Mouse (Mus musculus): ENCODE results near the gene Dusp27. TPM values are rescaled to one million over a fixed set of nuclear protein-coding genes. Genes with fewer than 3 reads are reported as not detected.

The Dusp27 gene
- 0.07 TPM for polyA plus RNA-seq (2017; shearing (Covaris generic))

GRCm38 (mm10) chr1:166127719-166128118, at the start of gene Dusp27:
TSS of gene Dusp27 (minus strand) at chr1:166127922.

DNA sequence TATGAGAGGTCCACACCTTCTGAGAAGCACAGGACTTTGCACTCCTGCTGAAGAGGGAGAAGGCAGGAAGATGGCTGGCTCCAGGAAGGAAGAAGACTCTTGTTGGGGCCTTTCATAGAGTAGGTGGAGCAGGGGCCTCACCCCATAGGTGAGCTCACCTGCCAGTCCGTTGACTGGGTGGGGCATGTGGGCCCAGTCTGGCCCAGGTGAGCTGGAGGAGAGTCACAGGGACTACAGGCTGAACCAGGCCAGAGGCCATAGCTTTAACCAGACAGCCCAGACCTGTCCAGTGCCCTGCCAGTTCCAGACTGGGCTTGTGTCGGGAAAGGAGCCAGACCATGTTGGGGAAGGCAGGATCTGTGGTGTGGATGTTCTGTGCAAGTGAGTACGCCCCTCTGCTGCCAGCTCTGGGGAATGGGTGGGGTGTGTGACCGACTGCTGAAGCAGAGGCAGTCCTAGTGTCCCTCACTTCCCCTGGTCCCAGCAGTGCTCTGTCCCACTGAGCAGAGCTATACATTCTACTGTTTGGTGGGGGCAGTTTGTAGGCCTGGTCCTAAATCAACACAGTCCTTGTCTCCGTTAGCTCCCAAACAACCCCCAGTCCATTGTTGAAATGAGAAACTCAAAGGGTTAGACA, 2.6 kb upstream of the Dusp27 start, which contains the start of gene Gpa33:
Gene Gpa33, plus strand, starts transcription at position 15 of the 637 bp plus-strand sequence.

Other genes starting within 250 kb of the Dusp27 start
- 29.9 TPM for gene Pou2f1, start 125.2 kb downstream of the Dusp27 start, polyA plus RNA-seq (2017; shearing (Covaris generic))
- gene Gpa33, start 2.3 kb upstream of the Dusp27 start, polyA plus RNA-seq (2017; shearing (Covaris generic)): not detected
- gene Mael, start 110.8 kb upstream of the Dusp27 start, polyA plus RNA-seq (2017; shearing (Covaris generic)): not detected
- gene Ildr2, start 126.2 kb upstream of the Dusp27 start, polyA plus RNA-seq (2017; shearing (Covaris generic)): not detected